Mouse (Mus musculus) left cerebral cortex, adult 9 months (tissue): ENCODE measurements around the gene Sdk1.

Experiments
- DNase-seq, 2 experiments: peaks; one replicate each; pipeline ENCODE4 v3.0.0; 2022; ENCODE audit warnings: low spot score in 2 of 2

The Sdk1 gene

GRCm38 (mm10) chr5:141889766-141890165 is 648.5 kb downstream of the Sdk1 start:
- no peak for DNase-seq

GRCm38 (mm10) chr5:141896402-141896801 is 655.1 kb downstream of the Sdk1 start:
- no peak for DNase-seq

GRCm38 (mm10) chr5:141897481-141897880 is 656.2 kb downstream of the Sdk1 start:
- no peak for DNase-seq

GRCm38 (mm10) chr5:141899751-141900150 is 658.5 kb downstream of the Sdk1 start:
- DNase-seq = no peak

GRCm38 (mm10) chr5:141902544-141903250 is 661.4 kb downstream of the Sdk1 start:
- DNase-seq = no peak

GRCm38 (mm10) chr5:141910444-141910843 is 669.2 kb downstream of the Sdk1 start:
- DNase-seq = no peak

GRCm38 (mm10) chr5:141910886-141911285 is 669.6 kb downstream of the Sdk1 start:
- DNase-seq = no peak

GRCm38 (mm10) chr5:141912881-141913280 is 671.6 kb downstream of the Sdk1 start:
- no peak for DNase-seq

- no peak for DNase-seq
Observed at GRCm38 (mm10) chr5:141916954-141917353, 675.7 kb downstream of the Sdk1 start.

- no peak for DNase-seq
Observed at GRCm38 (mm10) chr5:141939000-141939399, 697.7 kb downstream of the Sdk1 start.

- no peak for DNase-seq
Observed at GRCm38 (mm10) chr5:141940636-141941035, 699.3 kb downstream of the Sdk1 start.

GRCm38 (mm10) chr5:141950791-141951190 is 709.5 kb downstream of the Sdk1 start:
- no peak for DNase-seq

GRCm38 (mm10) chr5:141952270-141952669 is 711.0 kb downstream of the Sdk1 start:
- no peak for DNase-seq

- no peak for DNase-seq
Observed at GRCm38 (mm10) chr5:141952708-141953490, 711.6 kb downstream of the Sdk1 start.

GRCm38 (mm10) chr5:141971071-141971470 is 729.8 kb downstream of the Sdk1 start:
- DNase-seq = no peak

GRCm38 (mm10) chr5:141979511-141979910 is 738.2 kb downstream of the Sdk1 start:
- DNase-seq = no peak

GRCm38 (mm10) chr5:141980746-141981145 is 739.5 kb downstream of the Sdk1 start:
- DNase-seq = no peak

GRCm38 (mm10) chr5:141984322-141984721 is 743.0 kb downstream of the Sdk1 start:
- no peak for DNase-seq

GRCm38 (mm10) chr5:141985003-141985402 is 743.7 kb downstream of the Sdk1 start:
- DNase-seq = peak in 1 of 2 experiments; percentile 15

GRCm38 (mm10) chr5:141985551-141985950 is 744.3 kb downstream of the Sdk1 start:
- DNase-seq = no peak

- DNase-seq = no peak
Observed at GRCm38 (mm10) chr5:141987287-141987799, 746.1 kb downstream of the Sdk1 start.

GRCm38 (mm10) chr5:141988685-141989084 is 747.4 kb downstream of the Sdk1 start:
- no peak for DNase-seq

GRCm38 (mm10) chr5:141994192-141994591 is 752.9 kb downstream of the Sdk1 start:
- DNase-seq = peak in 1 of 2 experiments; percentile 14
